Mouse (Mus musculus) frontal cortex, postnatal 14 days (tissue): ENCODE results near the gene Mettl21e.
"Not testable (repeated sequence)": the region's sequence is repeated elsewhere in the genome, so short reads cannot be mapped to it uniquely, and the experiment has no call there.

Experiments used
- DNase-seq, 2 experiments: peaks; one replicate each; pipeline ENCODE4 v3.0.0; 2022; ENCODE audit warnings: low spot score in 2 of 2

Gene Mettl21e

DNA sequence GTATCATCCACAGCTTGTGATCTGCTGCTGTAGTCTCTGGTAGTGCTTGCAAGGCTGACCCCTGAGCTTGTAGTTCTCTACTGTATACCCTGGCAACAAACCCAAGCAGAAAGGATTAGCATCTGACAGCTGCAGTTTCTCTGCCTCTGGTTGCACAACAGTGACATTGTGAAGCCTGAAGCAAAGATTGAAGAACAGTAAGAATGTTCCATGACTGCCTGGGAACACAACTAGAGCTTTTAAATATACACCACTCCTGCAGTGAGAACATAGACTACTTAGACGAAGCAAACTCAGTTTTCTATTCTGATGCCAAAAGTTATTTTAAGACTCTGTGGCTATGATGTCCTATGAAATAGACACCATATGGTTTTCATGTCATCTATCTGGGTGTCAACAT, at the start of gene Mettl21e:
TSS of gene Mettl21e (minus strand) at position 86 of the 400 bp plus-strand sequence.
- no peak for DNase-seq

DNA sequence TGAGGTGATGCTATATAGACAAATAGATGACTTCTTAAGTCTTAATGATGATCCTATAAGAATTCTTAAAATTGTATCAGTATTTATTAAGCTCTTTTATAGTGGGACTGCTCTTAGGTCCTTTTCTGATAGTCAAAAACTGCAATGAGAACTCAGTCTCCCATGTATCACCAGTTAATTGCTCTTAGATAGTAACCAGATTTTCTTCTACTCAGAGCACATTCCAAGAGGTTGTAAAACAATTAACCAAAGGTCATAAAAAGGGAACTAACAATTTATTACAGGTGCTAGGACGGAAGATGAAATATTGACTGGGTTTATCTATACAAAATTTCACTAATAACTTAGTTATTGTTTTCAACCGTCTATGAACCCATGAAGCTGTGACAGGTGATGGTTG, 21.7 kb upstream of the Mettl21e start:
- not testable (repeated sequence) for DNase-seq

DNA sequence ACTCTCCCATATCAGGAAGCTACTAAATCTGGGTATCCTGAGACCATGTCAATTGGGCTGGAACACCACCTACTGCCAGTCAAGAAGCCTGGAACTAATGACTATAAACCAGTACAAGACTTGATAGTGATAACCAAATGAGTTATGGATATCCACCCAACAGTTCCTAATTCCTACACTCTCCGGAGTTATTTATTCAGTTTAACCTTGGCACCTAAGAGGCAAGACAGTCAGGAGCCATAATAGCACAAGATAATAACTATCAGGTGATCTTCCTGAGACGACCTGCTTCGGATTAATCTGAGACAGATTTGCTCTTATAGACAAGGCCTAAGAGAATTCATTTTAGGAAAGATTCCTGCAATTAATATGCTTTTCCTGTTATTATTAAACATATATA, 21.2 kb upstream of the Mettl21e start:
- no peak for DNase-seq

DNA sequence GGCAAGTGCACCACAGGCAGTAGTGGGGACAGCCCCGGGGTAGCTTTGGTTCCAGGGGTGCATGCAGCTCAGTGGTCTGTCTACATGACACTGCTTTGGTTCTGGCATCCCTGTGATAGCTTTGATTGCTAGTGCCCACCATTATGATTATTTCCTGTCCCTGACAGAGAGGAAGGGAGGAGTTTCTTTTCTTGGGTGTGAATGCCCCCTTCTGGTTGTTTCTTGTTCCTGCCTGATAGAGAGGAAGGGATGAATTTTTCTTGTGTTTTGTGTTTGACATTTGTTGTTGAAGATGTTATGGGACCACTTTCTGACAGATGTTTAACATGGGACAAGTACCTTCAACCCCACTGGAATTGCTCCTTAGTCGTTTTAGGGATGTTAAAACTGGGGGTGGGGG, 18.5 kb upstream of the Mettl21e start:
- no peak for DNase-seq

DNA sequence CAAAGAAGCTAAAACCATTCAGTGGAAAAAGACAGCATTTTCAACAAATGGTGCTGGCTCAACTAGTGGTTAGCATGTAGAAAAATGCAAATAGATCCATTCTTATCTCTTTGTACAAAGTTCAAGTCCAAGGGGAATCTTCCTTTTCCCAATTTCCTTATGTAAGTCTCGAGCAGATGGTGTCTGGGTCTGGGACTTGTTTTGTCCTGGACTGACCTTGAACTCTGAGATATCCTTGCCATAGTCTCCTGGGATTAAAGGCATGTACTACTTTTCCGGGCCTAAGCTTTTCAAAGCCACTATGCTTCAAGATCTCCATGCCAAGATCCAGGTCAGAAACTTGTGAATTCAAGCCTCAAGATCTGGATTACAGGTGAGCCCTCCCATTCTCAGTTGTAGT, 16.6 kb upstream of the Mettl21e start:
- no peak for DNase-seq

DNA sequence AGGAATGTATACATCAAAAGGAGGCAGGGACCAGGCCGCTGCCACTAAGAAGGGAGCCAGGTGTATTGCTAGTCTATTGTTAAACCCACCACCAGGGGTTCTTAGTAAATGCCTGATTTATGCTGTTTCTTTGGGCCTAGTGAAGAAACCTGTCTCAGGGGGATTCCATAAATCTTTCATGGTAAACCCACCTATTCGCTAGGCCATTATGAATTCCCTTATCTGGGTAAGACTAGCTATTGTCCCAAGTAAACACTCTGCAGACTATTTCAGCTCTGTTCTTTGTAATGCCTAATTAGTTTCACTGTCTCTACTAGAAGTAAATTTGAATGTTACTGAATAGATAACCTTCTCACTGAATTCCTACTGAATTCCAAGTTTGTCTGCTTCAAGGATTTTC, 15.8 kb upstream of the Mettl21e start:
- DNase-seq = not testable (repeated sequence)

- peak in 1 of 2 experiments; percentile 48 for DNase-seq
These were observed 10.3 kb upstream of the Mettl21e start for GRCm38 (mm10) chr1:44229044-44229443.

GRCm38 (mm10) chr1:44217118-44217517, 1.6 kb downstream of the Mettl21e start:
- DNase-seq = no peak

DNA sequence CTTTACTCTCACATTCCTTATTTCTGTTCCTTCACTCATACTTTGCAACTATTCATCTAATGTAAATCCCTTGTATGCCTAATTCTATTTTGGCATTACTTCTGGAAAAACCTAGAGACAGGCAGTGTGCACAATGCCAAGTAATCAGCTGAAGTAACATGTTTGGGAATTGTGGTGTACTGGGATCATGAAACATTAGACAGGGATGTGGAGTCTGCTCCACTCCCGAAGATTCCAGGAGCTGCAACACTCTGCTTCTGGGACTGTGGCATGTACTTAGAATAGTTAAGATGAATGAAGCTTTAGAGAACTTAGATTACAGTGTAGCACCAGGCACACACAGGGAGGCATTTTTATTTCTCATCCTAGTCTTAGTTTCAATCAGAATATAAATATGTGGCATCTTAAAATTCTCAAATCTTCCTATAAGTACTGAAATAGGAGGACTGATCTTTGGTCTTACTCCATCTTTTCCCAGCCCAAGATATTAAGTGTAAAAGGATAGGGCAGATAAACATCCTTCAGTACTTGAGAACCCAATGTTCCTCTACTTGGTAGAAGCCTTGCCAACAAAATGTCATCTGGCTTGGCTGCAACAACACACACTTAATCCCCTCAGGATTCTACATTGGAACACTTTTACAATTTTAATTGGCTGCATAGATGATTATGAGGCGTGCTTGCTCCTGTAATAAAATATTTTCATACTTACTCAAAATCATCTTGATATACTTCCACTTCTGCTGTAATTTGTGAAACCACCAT, 2.2 kb downstream of the Mettl21e start:
- no peak for DNase-seq

GRCm38 (mm10) chr1:44214443-44214842, 4.3 kb downstream of the Mettl21e start:
- no peak for DNase-seq

DNA sequence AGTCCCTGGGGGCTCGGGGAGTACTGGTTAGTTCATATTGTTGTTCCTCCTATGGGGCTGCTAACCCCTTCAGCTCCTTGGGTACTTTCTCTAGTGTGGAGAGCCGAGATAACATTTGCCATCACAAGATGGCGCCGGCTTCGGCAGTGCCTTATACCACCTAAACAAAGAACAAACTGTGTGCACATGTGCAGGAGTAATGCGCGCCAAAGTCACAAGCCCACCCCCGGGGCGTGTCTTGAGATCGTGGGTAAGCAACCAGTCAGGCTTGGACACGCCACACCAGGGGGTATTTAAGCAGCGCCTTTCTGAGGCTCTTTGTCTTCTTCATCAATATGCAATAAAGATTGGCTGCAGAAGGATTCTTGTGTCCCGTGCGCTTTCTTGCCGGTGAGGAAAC, 15.9 kb downstream of the Mettl21e start:
- DNase-seq = no peak

DNA sequence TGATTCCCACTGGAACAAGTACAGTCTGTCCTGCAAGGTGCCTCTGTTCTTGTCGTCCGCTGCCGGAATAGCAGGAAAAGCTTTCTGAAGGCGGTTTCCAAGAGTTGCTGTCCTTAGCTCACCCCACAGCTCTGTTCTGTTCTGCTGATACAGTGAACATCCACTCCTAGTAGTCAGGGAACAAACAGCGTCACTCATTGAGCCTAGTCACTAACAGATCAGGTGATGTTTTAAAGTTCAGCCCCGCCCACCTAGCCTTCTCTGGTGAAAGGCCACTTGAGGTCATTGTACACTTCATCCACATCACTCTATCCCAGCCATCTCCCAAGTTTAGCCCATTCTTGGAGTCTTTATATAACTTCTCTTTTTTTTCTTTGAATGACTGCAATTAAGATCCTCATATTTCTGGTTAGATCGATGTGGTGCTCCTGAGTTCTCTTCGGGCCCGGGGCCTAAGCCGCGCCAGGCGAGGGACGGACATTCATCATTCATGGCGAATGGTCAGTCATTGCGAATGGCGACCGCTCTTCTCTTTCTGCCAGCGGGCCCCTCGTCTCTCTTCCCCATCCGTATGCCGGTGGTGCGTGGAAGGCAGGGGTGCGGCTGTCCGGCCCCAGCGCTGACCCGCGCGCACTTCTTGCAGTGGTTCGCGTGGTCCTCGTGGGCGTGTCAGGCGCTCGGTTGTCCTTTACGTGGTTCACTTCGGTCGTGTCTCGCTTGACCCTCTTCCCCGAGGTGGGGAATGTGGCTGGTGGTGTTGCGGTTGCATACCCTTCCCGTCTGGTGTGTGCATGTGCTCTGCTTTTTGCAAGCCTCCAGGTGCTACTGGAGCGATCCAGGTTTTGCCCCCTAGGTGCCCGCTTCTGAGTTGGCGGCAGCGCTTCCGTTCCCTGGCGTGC, 20.2 kb downstream of the Mettl21e start:
- DNase-seq = peak; percentile 41 to 61

DNA sequence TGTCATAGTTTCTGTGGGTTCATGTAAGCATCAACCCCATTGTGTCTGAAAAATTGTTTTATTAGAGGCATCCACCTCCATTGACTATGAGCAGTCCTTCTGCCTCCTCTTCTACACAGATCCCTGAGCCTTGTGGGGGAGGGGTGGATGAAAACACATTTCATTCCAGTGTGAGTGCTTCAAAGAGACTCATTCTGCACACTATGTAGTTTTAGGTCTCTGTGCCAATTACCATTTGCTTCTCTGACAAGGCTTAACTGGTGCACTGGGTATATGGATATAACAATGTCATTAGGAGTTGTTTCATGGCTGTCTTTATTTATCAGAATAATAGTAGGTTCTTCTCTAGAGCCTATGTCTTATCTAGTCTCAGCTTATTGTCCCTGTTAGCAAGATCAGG, 32.4 kb downstream of the Mettl21e start:
- no peak for DNase-seq

DNA sequence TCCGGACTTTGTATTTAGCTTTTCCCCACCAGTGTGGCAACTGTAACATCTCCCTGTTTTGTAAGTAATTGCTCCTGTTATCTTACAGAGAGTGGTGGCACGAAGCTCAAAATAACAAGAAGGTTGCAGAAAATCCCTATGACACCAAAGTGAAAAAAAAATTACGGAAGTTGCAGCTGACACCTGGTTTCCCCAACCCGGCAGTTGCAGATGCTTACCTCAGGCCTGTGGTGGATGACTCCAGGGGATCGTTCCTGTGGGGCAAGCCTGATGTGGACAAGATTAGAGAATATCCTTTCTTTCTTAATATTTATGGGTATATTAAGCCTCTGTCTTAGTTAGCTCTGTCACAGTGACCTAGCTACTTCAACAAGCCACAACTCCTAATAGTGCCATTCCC, 40.7 kb downstream of the Mettl21e start:
- DNase-seq = no peak

- no peak for DNase-seq
These were observed 44.9 kb downstream of the Mettl21e start for GRCm38 (mm10) chr1:44173903-44174302.

- DNase-seq = no peak
These were observed 46.1 kb downstream of the Mettl21e start for GRCm38 (mm10) chr1:44172656-44173055.

DNA sequence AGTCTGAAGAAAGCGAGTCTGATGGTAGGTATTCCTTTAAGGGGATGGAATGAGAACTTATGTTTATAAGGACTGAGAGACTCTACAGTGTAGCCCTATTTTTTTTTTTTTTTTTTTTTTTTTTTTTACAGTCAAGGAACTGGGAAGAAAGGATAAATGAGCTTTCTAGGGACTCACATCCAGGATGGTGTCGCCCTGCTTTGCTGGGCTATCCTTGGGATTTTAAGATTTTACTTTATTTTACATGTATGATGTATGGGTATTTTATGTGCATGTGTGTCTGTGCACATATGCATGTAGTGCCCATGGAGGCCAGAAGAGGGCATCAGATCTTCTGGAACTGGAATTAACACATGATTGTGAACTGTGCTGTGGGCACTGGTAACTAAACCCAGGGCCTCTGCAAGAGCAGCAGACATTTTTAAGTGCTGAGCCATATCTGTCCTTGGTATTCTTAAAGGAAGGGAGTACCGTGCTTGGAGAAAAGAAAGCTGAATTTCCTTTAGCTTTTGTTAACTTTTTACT, 50.8 kb downstream of the Mettl21e start:
- no peak for DNase-seq

DNA sequence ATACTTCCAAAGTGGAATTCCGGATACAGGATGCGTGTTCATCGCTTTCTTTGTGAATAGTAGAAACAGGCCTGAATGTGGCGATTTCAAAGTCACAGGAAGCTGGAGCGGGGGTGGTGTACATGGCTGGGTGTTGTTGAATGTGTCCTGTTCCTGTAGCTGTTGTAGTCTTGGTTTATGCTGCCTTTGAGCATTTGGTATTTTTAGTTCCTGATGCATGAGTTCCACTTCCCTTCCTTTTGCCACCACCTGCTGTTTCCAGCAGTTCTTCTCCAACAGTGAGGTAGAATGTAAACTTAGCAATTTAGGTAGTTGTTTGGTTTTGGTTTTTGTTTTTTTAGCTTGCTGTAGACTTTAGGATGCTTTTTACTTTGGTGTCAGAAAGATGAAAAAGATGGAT, 56.4 kb downstream of the Mettl21e start:
- DNase-seq = no peak

GRCm38 (mm10) chr1:44161818-44162217, 56.9 kb downstream of the Mettl21e start:
- DNase-seq = no peak

- DNase-seq = no peak
These were observed 60.4 kb downstream of the Mettl21e start for GRCm38 (mm10) chr1:44158317-44158716.

DNA sequence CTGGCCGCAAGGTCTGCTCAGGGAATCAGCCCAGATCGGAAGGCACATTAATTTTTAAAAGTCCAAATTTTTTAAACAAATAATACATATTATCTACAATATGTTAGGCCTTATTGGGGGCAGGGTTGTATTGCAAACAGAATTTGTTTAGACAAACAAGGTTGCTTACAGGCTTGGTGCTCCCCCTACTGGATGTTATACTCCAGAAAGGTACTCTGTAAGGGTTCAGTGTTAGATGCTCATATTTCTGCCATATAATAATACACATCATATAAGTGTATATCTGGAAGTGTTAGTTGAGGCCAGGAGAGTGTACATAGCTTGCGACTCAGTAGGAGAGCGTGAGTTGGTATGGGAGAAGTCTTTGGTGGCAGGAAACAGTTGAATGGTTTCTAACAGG, 63.5 kb downstream of the Mettl21e start:
- DNase-seq = no peak
